Mouse (Mus musculus): ENCODE measurements around the gene Tigd3. TPM values are rescaled to one million over a fixed set of nuclear protein-coding genes. Genes with fewer than 3 reads are reported as not detected.

Gene Tigd3
- polyA plus RNA-seq, 1 experiment = 1.3 TPM

- WGBS = 79% methylated on average over 6 of the region's 6 CpGs
Observed at GRCm38 (mm10) chr19:5910221-5910620, 16.3 kb upstream of the Tigd3 start.

GRCm38 (mm10) chr19:5907275-5907674 is 13.3 kb upstream of the Tigd3 start:
- peaks cover 39% of the 10 kb centered on the region for H3K36me3 ChIP-seq (ENCODE audit: control insufficient read depth, insufficient read depth, low read length)
- no peaks in the 10 kb centered on the region for H3K27me3 ChIP-seq (ENCODE audit: control insufficient read depth, insufficient read depth, low read length)
- TF ChIP-seq CTCF (IDR thresholded peaks at IDR 0.05; ENCODE audit: extremely low read depth, insufficient read depth, insufficient read length, insufficient replicate concordance) = no peak
- no peak for TF ChIP-seq POLR2A (IDR thresholded peaks at IDR 0.05; ENCODE audit: low read depth, low read length)
- WGBS = 86% methylated on average over 3 of the region's 3 CpGs
- DNase-seq (ENCODE audit: low read depth in 1 of 2, low spot score in 2 of 2) = no peak
- no peak overlapping the region for H3K27ac ChIP-seq (ENCODE audit: insufficient read depth, low read length)
- peaks cover 7% of the 10 kb centered on the region; the same call in 1 of the 2 replicates for H3K4me1 ChIP-seq (ENCODE audit: control insufficient read depth, insufficient read depth, insufficient read length)
- H3K4me3 ChIP-seq (ENCODE audit: extremely low read depth, insufficient read depth, insufficient read length) = no peak overlapping the region

More at GRCm38 (mm10) chr19:5910221-5910620, 16.3 kb upstream of the Tigd3 start:
- TF ChIP-seq CTCF (IDR thresholded peaks at IDR 0.05; ENCODE audit: extremely low read depth, insufficient read depth, insufficient read length, insufficient replicate concordance) = no peak
- no peak for TF ChIP-seq POLR2A (IDR thresholded peaks at IDR 0.05; ENCODE audit: low read depth, low read length)
- H3K27ac ChIP-seq (ENCODE audit: insufficient read depth, low read length) = no peak overlapping the region
- DNase-seq (ENCODE audit: low read depth in 1 of 2, low spot score in 2 of 2) = no peak
- no peak overlapping the region for H3K4me3 ChIP-seq (ENCODE audit: extremely low read depth, insufficient read depth, insufficient read length)
- no peaks in the 10 kb centered on the region for H3K27me3 ChIP-seq (ENCODE audit: control insufficient read depth, insufficient read depth, low read length)
- peaks cover 15% of the 10 kb centered on the region for H3K36me3 ChIP-seq (ENCODE audit: control insufficient read depth, insufficient read depth, low read length)
- H3K4me1 ChIP-seq (ENCODE audit: control insufficient read depth, insufficient read depth, insufficient read length) = peaks cover 11% of the 10 kb centered on the region; the same call in 1 of the 2 replicates

GRCm38 (mm10) chr19:5893282-5894001 is 507 bp downstream of the Tigd3 start:
- no peaks in the 10 kb centered on the region for H3K27me3 ChIP-seq (ENCODE audit: control insufficient read depth, insufficient read depth, low read length)
- peaks cover 6% of the 10 kb centered on the region for H3K36me3 ChIP-seq (ENCODE audit: control insufficient read depth, insufficient read depth, low read length)
- TF ChIP-seq CTCF (IDR thresholded peaks at IDR 0.05; ENCODE audit: extremely low read depth, insufficient read depth, insufficient read length, insufficient replicate concordance) = no peak
- TF ChIP-seq POLR2A (IDR thresholded peaks at IDR 0.05; ENCODE audit: low read depth, low read length) = no peak
- H3K27ac ChIP-seq (ENCODE audit: insufficient read depth, low read length) = no peak overlapping the region; the same call in 1 of the 2 replicates
- 10% methylated on average over 30 of the region's 31 CpGs for whole genome bisulfite sequencing
- DNase-seq (ENCODE audit: low read depth in 1 of 2, low spot score in 2 of 2) = no peak
- peak overlapping the region; percentile 69 for H3K4me3 ChIP-seq (ENCODE audit: extremely low read depth, insufficient read depth, insufficient read length)
- H3K4me1 ChIP-seq (ENCODE audit: control insufficient read depth, insufficient read depth, insufficient read length) = peaks cover 3% of the 10 kb centered on the region; the same call in 1 of the 2 replicates

- H3K4me1 ChIP-seq (ENCODE audit: control insufficient read depth, insufficient read depth, insufficient read length) = peaks cover 3% of the 10 kb centered on the region; the same call in 1 of the 2 replicates
- H3K4me3 ChIP-seq (ENCODE audit: extremely low read depth, insufficient read depth, insufficient read length) = no peak overlapping the region
- 97% methylated on average over 13 of the region's 13 CpGs for WGBS
- no peaks in the 10 kb centered on the region for H3K27me3 ChIP-seq (ENCODE audit: control insufficient read depth, insufficient read depth, low read length)
- TF ChIP-seq POLR2A (IDR thresholded peaks at IDR 0.05; ENCODE audit: low read depth, low read length) (no peak), CTCF (IDR thresholded peaks at IDR 0.05; ENCODE audit: extremely low read depth, insufficient read depth, insufficient read length, insufficient replicate concordance) (no peak)
- no peak overlapping the region for H3K27ac ChIP-seq (ENCODE audit: insufficient read depth, low read length)
- DNase-seq (ENCODE audit: low read depth in 1 of 2, low spot score in 2 of 2) = no peak
- H3K36me3 ChIP-seq (ENCODE audit: control insufficient read depth, insufficient read depth, low read length) = peaks cover 6% of the 10 kb centered on the region
Observed at GRCm38 (mm10) chr19:5892735-5893134, 1.2 kb downstream of the Tigd3 start.

GRCm38 (mm10) chr19:5892262-5892661 is 1.7 kb downstream of the Tigd3 start:
- peaks cover 4% of the 10 kb centered on the region for H3K36me3 ChIP-seq (ENCODE audit: control insufficient read depth, insufficient read depth, low read length)
- H3K4me3 ChIP-seq (ENCODE audit: extremely low read depth, insufficient read depth, insufficient read length) = no peak overlapping the region
- WGBS = 96% methylated on average over 7 of the region's 7 CpGs
- peaks cover 3% of the 10 kb centered on the region; the same call in 1 of the 2 replicates for H3K4me1 ChIP-seq (ENCODE audit: control insufficient read depth, insufficient read depth, insufficient read length)
- no peak overlapping the region for H3K27ac ChIP-seq (ENCODE audit: insufficient read depth, low read length)
- no peak for DNase-seq (ENCODE audit: low read depth in 1 of 2, low spot score in 2 of 2)
- no peak for TF ChIP-seq POLR2A (IDR thresholded peaks at IDR 0.05; ENCODE audit: low read depth, low read length)
- no peaks in the 10 kb centered on the region for H3K27me3 ChIP-seq (ENCODE audit: control insufficient read depth, insufficient read depth, low read length)

- H3K27ac ChIP-seq (ENCODE audit: insufficient read depth, low read length) = no peak overlapping the region
- H3K27me3 ChIP-seq (ENCODE audit: control insufficient read depth, insufficient read depth, low read length) = no peaks in the 10 kb centered on the region
- H3K4me3 ChIP-seq (ENCODE audit: extremely low read depth, insufficient read depth, insufficient read length) = no peak overlapping the region
- H3K4me1 ChIP-seq (ENCODE audit: control insufficient read depth, insufficient read depth, insufficient read length) = peaks cover 3% of the 10 kb centered on the region; the same call in 1 of the 2 replicates
- no peak for TF ChIP-seq CTCF (IDR thresholded peaks at IDR 0.05; ENCODE audit: extremely low read depth, insufficient read depth, insufficient read length, insufficient replicate concordance)
- no peak for TF ChIP-seq POLR2A (IDR thresholded peaks at IDR 0.05; ENCODE audit: low read depth, low read length)
- 93% methylated on average over 12 of the region's 12 CpGs for WGBS
- DNase-seq (ENCODE audit: low read depth in 1 of 2, low spot score in 2 of 2) = no peak
- H3K36me3 ChIP-seq (ENCODE audit: control insufficient read depth, insufficient read depth, low read length) = peaks cover 3% of the 10 kb centered on the region
Observed at GRCm38 (mm10) chr19:5891521-5892258, 2.3 kb downstream of the Tigd3 start.
